Mouse (Mus musculus) CD4-positive, CD25-positive, alpha-beta regulatory T cell, adult 4 months (primary cell): ENCODE data around the gene Slc27a3. TPM values are rescaled to one million over a fixed set of nuclear protein-coding genes. Genes with fewer than 3 reads are reported as not detected.

Experiments
- ATAC-seq: one replicate; pipeline ENCODE4 v1.8.0; 2017
- polyA plus RNA-seq, 2 experiments: library from polyadenylated mRNA; unstranded; fragments of 100-300 nt; shearing (Covaris generic); gene quantifications; one replicate each; pipeline ENCODE4 v1.2.1; 2017

The Slc27a3 gene
- polyA plus RNA-seq, 2 experiments from 2014 or later, result 0.19 TPM; not detected in 1

DNA sequence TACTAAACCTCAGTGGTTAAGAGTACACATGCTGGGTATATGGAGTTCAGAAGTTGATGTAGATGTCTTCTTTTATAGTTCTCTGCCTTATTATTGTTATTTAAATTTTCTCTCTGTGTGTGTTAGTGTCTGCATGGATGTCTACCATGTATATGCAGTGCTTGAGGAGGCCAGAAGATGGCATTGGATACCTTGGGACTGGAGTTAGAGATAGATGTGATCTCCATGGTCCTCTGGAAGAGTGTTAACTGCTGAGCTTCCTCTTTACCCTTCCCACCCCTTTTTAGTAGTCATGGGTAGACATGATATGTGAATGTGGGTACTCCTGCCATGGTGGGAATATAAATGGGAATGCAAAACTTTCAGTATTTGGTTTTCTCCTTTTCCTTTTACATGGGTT lies 54.2 kb downstream of the Slc27a3 start:
- ATAC-seq, result no peak

Other genes with a start within 250 kb of the Slc27a3 start
- 1,000 to 10,000 TPM; 7,118 to 8,557 TPM for gene Rps27, start 176.3 kb downstream of the Slc27a3 start, polyA plus RNA-seq
- gene Rab13, start 176.2 kb downstream of the Slc27a3 start, polyA plus RNA-seq, result under 1 TPM in 1 of 2 experiments, not detected in 1; 0.58 TPM
- 10 to 100 TPM; 60.5 to 75.2 TPM for gene Jtb, start 158.3 kb downstream of the Slc27a3 start, polyA plus RNA-seq
- under 1 TPM in 1 of 2 experiments, not detected in 1; 0.20 TPM for gene Creb3l4, start 146.4 kb downstream of the Slc27a3 start, polyA plus RNA-seq
- 10 to 100 TPM; 36.5 to 50.4 TPM for gene Slc39a1, start 141.8 kb downstream of the Slc27a3 start, polyA plus RNA-seq
- gene Crtc2, start 135.8 kb downstream of the Slc27a3 start, polyA plus RNA-seq, result 10 to 100 TPM; 34.0 to 50.6 TPM
- 10 to 100 TPM; 17.9 to 28.0 TPM for gene Dennd4b, start 124.8 kb downstream of the Slc27a3 start, polyA plus RNA-seq
- gene Gatad2b, start 96.8 kb downstream of the Slc27a3 start, polyA plus RNA-seq, result 10 to 100 TPM; 25.2 to 26.2 TPM
- 10 to 100 TPM; 16.9 to 17.9 TPM for gene Ints3, start 43.7 kb upstream of the Slc27a3 start, polyA plus RNA-seq
- gene Npr1, start 75.9 kb upstream of the Slc27a3 start, polyA plus RNA-seq, result not detected
- gene Ilf2, start 86.2 kb upstream of the Slc27a3 start, polyA plus RNA-seq, result 100 to 1,000 TPM; 113 to 125 TPM
- gene Snapin, start 101.1 kb upstream of the Slc27a3 start, polyA plus RNA-seq, result 10 to 100 TPM; 60.4 to 65.0 TPM
- 10 to 100 TPM; 50.3 to 57.9 TPM for gene Chtop, start 119.6 kb upstream of the Slc27a3 start, polyA plus RNA-seq
- 1 to 10 TPM; 3.3 to 4.9 TPM for gene S100a1, start 124.5 kb upstream of the Slc27a3 start, polyA plus RNA-seq
- 100 to 1,000 TPM; 157 to 222 TPM for gene S100a13, start 124.5 kb upstream of the Slc27a3 start, polyA plus RNA-seq
- not detected for gene S100a14, start 136.9 kb upstream of the Slc27a3 start, polyA plus RNA-seq
- not detected for gene S100a16, start 147.3 kb upstream of the Slc27a3 start, polyA plus RNA-seq
- 1 to 10 TPM; 2.1 to 2.5 TPM for gene S100a3, start 170.6 kb upstream of the Slc27a3 start, polyA plus RNA-seq
- not detected for gene S100a2, start 200.3 kb upstream of the Slc27a3 start, polyA plus RNA-seq
- gene Gm42674, start 212.0 kb upstream of the Slc27a3 start, polyA plus RNA-seq, result not detected
- 100 to 1,000 TPM in 1 of 2 experiments, 10 to 100 TPM in 1; 74.9 to 104 TPM for gene S100a4, start 213.8 kb upstream of the Slc27a3 start, polyA plus RNA-seq
- not detected for gene S100a5, start 218.6 kb upstream of the Slc27a3 start, polyA plus RNA-seq
- 100 to 1,000 TPM; 291 to 360 TPM for gene S100a6, start 222.9 kb upstream of the Slc27a3 start, polyA plus RNA-seq